Mouse (Mus musculus) large intestine, adult 2 months (tissue): ENCODE results near the gene Rps16. TPM values are rescaled to one million over a fixed set of nuclear protein-coding genes. Genes with fewer than 3 reads are reported as not detected.
"Not testable (repeated sequence)": the region's sequence is repeated elsewhere in the genome, so short reads cannot be mapped to it uniquely, and the experiment has no call there.

Source experiments
- DNase-seq: peaks from one replicate; pipeline ENCODE4 v3.0.0-alpha.2; 2012; ENCODE audit warnings: low read depth, low spot score
- WGBS: fragments of 180-500 bp; shearing (Covaris S2); methylation state at CpG from one replicate; pipeline ENCODE4 v1.1.7; 2018; 5-methylcytosine and 5-hydroxymethylcytosine counted together
- polyA plus RNA-seq: library from polyadenylated mRNA; depleted of rRNA; stranded (reverse); fragments of >200 nt; gene quantifications from 2 replicates; pipeline ENCODE4 v1.2.3, GENCODE M21; 2012; rRNA removed

The Rps16 gene
- polyA plus RNA-seq, 1 experiment: 1,007 TPM

GRCm38 (mm10) chr7:28383606-28384005 lies 33.2 kb downstream of the Rps16 start:
- 63% methylated on average over 4 of the region's 4 CpGs for WGBS
- DNase-seq: no peak

GRCm38 (mm10) chr7:28384162-28384561 lies 33.7 kb downstream of the Rps16 start:
- DNase-seq: no peak
- 70% methylated on average over 6 of the region's 6 CpGs for WGBS

GRCm38 (mm10) chr7:28385196-28385595 lies 34.7 kb downstream of the Rps16 start:
- 88% methylated on average over 9 of the region's 9 CpGs for WGBS
- no peak for DNase-seq

GRCm38 (mm10) chr7:28386007-28386406 lies 35.6 kb downstream of the Rps16 start:
- DNase-seq: no peak
- 68% methylated on average over 7 of the region's 7 CpGs for WGBS

GRCm38 (mm10) chr7:28386462-28386861 lies 36.0 kb downstream of the Rps16 start:
- 2% methylated on average over 4 of the region's 4 CpGs for WGBS
- DNase-seq: no peak

- 73% methylated on average over 6 of the region's 6 CpGs for WGBS
- DNase-seq: not testable (repeated sequence)
Observed at GRCm38 (mm10) chr7:28386877-28387276, 36.4 kb downstream of the Rps16 start.

GRCm38 (mm10) chr7:28387384-28387783 lies 36.9 kb downstream of the Rps16 start:
- WGBS: 79% methylated on average over 7 of the region's 7 CpGs
- not testable (repeated sequence) for DNase-seq

GRCm38 (mm10) chr7:28390331-28390730 lies 39.9 kb downstream of the Rps16 start:
- no peak for DNase-seq
- WGBS: 98% methylated on average over 3 of the region's 3 CpGs

GRCm38 (mm10) chr7:28392429-28393271 lies 42.2 kb downstream of the Rps16 start, which contains the start of the genes Med29 and Paf1:
Gene Med29 (minus strand): TSS chr7:28392708.
Gene Paf1 (plus strand): TSS chr7:28392951.
- no peak for DNase-seq
- WGBS: under 1% methylated on average over 58 of the region's 58 CpGs

- no peak for DNase-seq
- 2% methylated on average over 22 of the region's 22 CpGs for WGBS
Observed at GRCm38 (mm10) chr7:28393272-28393951, 43.0 kb downstream of the Rps16 start.

- 97% methylated on average over 4 of the region's 4 CpGs for WGBS
- no peak for DNase-seq
Observed at GRCm38 (mm10) chr7:28395425-28395824, 45.0 kb downstream of the Rps16 start.

- 60% methylated on average over 3 of the region's 3 CpGs for WGBS
- DNase-seq: no peak
Observed at GRCm38 (mm10) chr7:28398000-28398399, 47.5 kb downstream of the Rps16 start.

- no peak for DNase-seq
- 92% methylated on average over 10 of the region's 10 CpGs for WGBS
Observed at GRCm38 (mm10) chr7:28398696-28399340, 48.4 kb downstream of the Rps16 start.

GRCm38 (mm10) chr7:28401030-28401429 lies 50.6 kb downstream of the Rps16 start:
- no peak for DNase-seq
- WGBS: 100% methylated on average over 1 of the region's 1 CpGs

- 76% methylated on average over 3 of the region's 3 CpGs for WGBS
- no peak for DNase-seq
Observed at GRCm38 (mm10) chr7:28401942-28402341, 51.5 kb downstream of the Rps16 start.

Other genes starting within 250 kb of the Rps16 start
- gene 9530053A07Rik, start 221.2 kb upstream of the Rps16 start, polyA plus RNA-seq: 0.25 and 0.48 TPM in 2 replicates
- 58.2 and 60.1 TPM in 2 replicates for gene Fbl, start 180.9 kb upstream of the Rps16 start, polyA plus RNA-seq
- gene Dyrk1b, start 171.2 kb upstream of the Rps16 start, polyA plus RNA-seq: 11.3 and 16.1 TPM in 2 replicates
- gene Eid2, start 82.8 kb upstream of the Rps16 start, polyA plus RNA-seq: 0.89 and 1.2 TPM in 2 replicates
- 1.9 and 2.9 TPM in 2 replicates for gene Eid2b, start 72.9 kb upstream of the Rps16 start, polyA plus RNA-seq
- not detected in 2 replicates for gene Selenov, start 59.5 kb upstream of the Rps16 start, polyA plus RNA-seq
- 0.41 and 0.55 TPM in 2 replicates for gene Dll3, start 48.4 kb upstream of the Rps16 start, polyA plus RNA-seq
- 96.5 and 103 TPM in 2 replicates for gene Timm50, start 38.6 kb upstream of the Rps16 start, polyA plus RNA-seq
- gene Supt5, start 11.9 kb upstream of the Rps16 start, polyA plus RNA-seq: 67.7 and 84.2 TPM in 2 replicates
- gene Plekhg2, start 21.9 kb downstream of the Rps16 start, polyA plus RNA-seq: 20.4 and 27.5 TPM in 2 replicates
- 83.2 and 119 TPM in 2 replicates for gene Zfp36, start 29.6 kb downstream of the Rps16 start, polyA plus RNA-seq
- 50.4 and 52.9 TPM in 2 replicates for gene Med29, start 42.1 kb downstream of the Rps16 start, polyA plus RNA-seq
- gene Paf1, start 42.3 kb downstream of the Rps16 start, polyA plus RNA-seq: 41.4 and 54.7 TPM in 2 replicates
- 13.4 and 16.2 TPM in 2 replicates for gene Gmfg, start 86.8 kb downstream of the Rps16 start, polyA plus RNA-seq
- 1.7 and 2.0 TPM in 2 replicates for gene Lrfn1, start 101.3 kb downstream of the Rps16 start, polyA plus RNA-seq
- gene Ifnl2, start 159.8 kb downstream of the Rps16 start, polyA plus RNA-seq: not detected in 2 replicates
- not detected in 2 replicates for gene Ifnl3, start 172.2 kb downstream of the Rps16 start, polyA plus RNA-seq
- 3.1 and 4.3 TPM in 2 replicates for gene Sycn, start 190.2 kb downstream of the Rps16 start, polyA plus RNA-seq
- 0.11 TPM in 2 replicates for gene Nccrp1, start 196.6 kb downstream of the Rps16 start, polyA plus RNA-seq
- 45.3 and 61.6 TPM in 2 replicates for gene Samd4b, start 247.5 kb downstream of the Rps16 start, polyA plus RNA-seq
- 52.1 and 72.9 TPM in 2 replicates for gene Pak4, start 247.5 kb downstream of the Rps16 start, polyA plus RNA-seq